Mouse (Mus musculus) right cerebral cortex, postnatal 10 days (tissue): ENCODE measurements around the gene H2-K1.
A peak's percentile ranks its signal among the peaks of the same experiment; 100 is the strongest.

ENCODE experiments used
- DNase-seq, 2 experiments: peaks; one replicate each; pipeline ENCODE4 v3.0.0; 2021; ENCODE audit warnings: low spot score in 2 of 2

Gene H2-K1

DNA sequence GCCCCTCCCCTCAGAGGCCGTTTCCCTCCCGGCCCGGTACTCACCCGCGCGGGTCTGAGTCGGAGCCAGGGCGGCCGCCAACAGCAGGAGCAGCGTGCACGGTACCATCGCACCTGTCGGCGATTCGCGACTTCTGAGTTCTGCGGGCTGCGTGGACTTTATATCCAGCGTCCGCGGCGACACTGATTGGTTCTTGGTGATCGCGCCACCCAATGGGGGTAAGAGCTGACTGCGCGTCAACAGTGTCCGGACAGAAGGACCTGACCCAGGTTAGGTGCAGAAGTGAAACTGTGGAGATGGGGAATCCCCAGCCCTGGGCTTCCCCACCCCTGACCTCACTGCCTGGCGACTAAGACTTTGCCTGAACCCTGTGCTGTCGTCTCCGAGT lies at the start of gene H2-K1:
Gene H2-K1 (minus strand): TSS at position 198 of the 388 bp plus-strand sequence.
- peak; percentile 80 to 82 for DNase-seq

DNA sequence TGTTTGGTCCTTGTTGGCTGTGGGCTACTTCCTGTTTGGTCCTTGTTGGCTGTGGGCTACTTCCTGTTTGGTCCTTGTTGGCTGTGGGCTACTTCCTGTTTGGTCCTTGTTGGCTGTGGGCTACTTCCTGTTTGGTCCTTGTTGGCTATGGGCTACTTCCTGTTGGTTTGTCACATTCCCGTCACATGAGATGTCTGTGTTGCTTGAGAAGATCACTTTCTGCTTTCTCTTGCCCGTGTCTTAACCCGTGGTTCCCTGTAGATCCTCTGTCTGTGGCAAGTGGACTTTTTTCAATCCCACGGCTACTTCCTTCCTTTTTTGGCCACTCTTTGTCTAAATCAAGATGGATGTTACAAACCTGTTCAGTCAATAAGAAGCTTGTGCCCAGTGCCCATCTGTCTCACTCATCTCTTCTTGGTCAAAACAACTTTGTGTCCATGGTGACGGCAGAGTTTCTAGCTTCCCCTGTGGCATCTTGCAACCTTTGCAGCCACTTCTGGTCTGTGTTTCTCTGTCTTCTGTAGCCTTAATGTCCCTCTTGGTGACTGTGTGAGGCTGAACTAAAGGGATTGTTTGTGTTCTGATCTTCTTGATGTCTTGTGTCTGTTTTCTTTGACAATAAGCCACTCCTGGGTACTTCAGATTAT lies 47.4 kb upstream of the H2-K1 start:
- DNase-seq: no peak

- DNase-seq: no peak
Measured at GRCm38 (mm10) chr17:34045941-34046340, 45.8 kb upstream of the H2-K1 start.

GRCm38 (mm10) chr17:34039562-34040450 lies 39.7 kb upstream of the H2-K1 start:
- DNase-seq: peak; percentile 52 to 63

DNA sequence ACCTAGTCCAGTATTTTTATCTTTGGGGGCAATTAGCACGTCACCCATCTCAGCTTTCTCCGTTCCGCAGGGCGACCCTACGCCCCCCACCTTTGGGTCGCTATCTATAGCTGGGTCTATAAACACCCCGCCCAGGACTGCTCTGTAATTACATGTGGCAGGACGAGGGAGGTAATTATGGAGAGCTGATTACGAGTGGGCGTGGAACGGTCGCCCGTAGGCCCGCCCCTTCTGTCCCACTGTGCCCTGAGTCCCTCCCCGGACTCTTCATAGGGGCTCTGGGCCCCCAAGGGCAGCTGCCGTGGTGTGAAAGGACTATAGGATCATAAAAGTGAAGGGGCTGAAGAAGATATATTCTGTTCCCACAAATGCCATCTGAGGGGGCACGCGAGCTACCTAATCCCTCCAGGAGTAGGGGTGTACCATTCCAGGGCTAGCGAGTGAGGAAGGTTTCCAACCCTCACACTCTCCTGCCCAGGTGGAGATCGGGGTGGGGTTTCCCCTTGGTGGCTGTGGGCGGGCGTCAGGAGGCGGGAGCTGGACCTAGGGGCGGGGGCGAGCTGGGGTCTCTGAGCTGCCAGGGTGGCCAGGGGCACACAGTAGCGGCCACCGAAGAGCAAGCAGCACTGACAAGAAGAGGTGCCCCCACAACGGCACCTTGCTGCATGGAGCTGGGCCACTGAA lies 38.9 kb upstream of the H2-K1 start, which contains the start of gene Col11a2:
Gene Col11a2 (plus strand): TSS at position 560 of the 684 bp plus-strand sequence.
- DNase-seq: peak; percentile 45 to 46

- DNase-seq: peak; percentile 85 to 86
Measured at GRCm38 (mm10) chr17:34038440-34038839, 38.3 kb upstream of the H2-K1 start.

DNA sequence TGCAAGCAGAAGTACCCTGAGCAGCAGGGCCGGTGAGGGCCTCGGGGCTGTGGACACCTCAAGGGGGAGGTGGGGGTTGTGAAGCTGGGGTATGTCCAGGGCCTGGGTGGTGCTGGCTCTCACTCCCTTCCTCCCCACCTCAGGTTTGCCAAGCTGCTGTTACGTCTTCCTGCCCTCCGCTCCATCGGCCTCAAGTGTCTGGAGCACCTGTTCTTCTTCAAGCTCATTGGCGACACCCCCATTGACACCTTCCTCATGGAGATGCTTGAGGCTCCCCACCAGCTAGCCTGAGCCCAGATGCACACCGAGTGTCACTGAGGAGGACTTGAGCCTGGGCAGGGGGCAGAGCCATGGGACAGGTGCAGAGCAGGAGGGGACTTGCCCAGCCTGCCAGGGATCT lies 37.1 kb upstream of the H2-K1 start:
- DNase-seq: peak in 1 of 2 experiments; percentile 39

DNA sequence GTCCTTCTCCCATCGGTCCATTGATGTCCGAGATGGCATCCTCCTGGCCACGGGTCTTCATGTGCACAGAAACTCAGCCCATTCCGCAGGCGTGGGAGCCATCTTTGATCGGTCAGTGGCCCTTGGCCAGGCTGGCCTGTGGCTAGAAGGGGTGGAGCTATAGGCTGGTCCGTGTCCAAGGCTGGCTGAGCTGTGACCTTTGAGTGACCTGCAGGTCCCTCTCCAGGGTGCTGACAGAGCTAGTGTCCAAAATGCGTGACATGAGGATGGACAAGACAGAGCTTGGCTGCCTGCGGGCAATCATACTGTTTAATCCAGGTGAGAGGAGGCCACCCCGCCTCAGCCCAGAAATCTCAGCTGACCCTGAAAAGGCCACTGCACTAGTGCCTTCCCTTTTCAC lies 36.5 kb upstream of the H2-K1 start:
- DNase-seq: peak in 1 of 2 experiments; percentile 42

- DNase-seq: no peak
Measured at GRCm38 (mm10) chr17:34035517-34035916, 35.4 kb upstream of the H2-K1 start.

DNA sequence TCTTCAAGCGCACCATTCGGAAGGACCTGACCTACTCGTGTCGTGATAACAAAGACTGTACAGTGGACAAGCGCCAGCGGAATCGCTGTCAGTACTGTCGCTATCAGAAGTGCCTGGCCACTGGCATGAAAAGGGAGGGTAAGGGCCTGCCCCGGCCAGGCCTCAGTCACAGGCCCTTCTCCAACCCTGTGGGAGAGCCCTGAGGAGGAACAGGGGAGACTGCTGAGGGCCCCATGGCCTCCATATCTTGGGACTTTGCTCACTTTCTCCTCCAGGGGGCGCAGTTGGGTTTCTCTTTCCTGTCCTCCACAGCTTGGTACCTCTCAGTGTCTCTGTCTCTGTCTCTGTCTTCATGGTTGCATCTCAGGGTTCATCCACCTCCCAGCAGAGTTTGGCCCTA lies 33.9 kb upstream of the H2-K1 start:
- peak; percentile 60 to 72 for DNase-seq

- peak; percentile 26 to 48 for DNase-seq
Measured at GRCm38 (mm10) chr17:34033441-34033840, 33.3 kb upstream of the H2-K1 start.

DNA sequence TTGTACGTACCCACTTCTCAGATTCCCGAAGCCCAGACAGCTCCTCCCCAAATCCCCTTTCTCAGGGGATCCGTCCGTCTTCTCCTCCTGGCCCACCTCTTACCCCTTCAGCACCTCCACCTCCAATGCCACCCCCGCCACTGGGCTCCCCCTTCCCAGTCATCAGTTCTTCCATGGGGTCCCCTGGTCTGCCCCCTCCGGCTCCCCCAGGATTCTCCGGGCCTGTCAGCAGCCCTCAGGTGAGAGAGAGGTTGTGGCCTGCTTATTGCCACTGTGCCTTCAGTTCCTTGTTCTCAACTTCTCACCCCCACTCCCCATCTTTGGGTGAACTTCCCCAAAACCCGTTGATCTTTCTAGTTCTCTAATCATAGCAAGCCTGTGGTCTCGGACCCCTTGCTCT lies 32.7 kb upstream of the H2-K1 start:
- peak; percentile 49 to 57 for DNase-seq

GRCm38 (mm10) chr17:34032174-34032632 lies 32.1 kb upstream of the H2-K1 start:
- DNase-seq: no peak

DNA sequence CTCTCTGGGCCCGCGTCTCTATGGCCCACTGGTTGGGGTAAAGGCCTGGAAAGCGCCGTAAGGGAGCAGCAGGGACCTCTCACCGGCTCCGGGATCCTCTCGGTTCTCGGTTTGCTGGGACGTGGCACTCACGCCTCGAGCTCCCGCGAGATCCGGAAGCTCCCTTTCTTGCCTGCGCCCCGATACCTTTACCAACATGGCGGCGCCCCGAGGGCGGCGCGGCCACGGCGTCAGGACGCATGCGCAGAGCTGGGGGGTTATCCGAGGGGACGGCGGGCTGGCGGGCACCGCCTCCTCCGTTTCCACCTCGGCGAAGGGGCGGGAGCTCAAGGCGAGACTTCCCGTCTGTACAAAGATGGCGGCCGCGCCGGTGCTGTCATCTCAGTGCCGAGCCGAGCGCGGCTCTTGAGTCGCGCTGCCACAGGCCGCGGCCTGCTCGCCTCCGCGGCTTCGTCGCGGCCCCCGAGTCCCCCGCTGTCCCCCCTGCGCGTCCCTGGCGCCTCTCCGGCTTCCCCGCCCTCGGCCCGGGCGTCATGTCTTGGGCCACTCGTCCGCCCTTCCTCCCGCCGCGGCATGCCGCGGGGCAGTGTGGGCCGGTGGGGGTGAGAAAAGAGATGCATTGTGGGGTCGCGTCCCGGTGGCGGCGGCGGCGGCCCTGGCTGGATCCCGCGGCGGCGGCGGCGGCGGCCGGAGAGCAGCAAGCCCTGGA lies 31.5 kb upstream of the H2-K1 start, which contains the start of the genes Slc39a7 and Rxrb:
Gene Slc39a7 (minus strand): TSS at position 218 of the 709 bp plus-strand sequence.
Gene Rxrb (plus strand): TSS at position 348 of the 709 bp plus-strand sequence.
- DNase-seq: peak; percentile 98 to 99

DNA sequence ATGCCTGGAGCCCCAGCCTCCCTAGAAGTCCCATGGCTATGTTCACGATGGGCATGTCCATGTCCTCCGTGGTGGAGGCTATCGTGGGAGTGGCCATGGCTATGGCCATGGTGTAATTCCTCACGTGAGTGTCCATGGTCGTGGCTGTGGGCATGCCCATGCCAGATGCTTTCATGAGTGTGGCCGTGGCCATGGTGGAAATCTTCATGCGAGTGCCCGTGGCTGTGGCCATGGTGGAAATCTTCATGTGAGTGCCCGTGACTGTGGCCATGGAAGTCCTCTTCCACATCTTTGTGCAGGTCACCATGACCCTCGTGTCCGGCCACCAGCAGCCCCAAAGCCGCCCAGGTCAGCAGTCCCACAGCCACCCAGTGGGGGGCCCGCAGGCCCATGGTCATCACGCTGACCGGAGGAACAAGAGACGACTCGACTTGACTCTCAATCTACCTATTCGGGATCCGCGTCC lies 30.7 kb upstream of the H2-K1 start:
- peak; percentile 55 to 69 for DNase-seq

- peak; percentile 30 to 42 for DNase-seq
Measured at GRCm38 (mm10) chr17:34029890-34030595, 29.9 kb upstream of the H2-K1 start.

DNA sequence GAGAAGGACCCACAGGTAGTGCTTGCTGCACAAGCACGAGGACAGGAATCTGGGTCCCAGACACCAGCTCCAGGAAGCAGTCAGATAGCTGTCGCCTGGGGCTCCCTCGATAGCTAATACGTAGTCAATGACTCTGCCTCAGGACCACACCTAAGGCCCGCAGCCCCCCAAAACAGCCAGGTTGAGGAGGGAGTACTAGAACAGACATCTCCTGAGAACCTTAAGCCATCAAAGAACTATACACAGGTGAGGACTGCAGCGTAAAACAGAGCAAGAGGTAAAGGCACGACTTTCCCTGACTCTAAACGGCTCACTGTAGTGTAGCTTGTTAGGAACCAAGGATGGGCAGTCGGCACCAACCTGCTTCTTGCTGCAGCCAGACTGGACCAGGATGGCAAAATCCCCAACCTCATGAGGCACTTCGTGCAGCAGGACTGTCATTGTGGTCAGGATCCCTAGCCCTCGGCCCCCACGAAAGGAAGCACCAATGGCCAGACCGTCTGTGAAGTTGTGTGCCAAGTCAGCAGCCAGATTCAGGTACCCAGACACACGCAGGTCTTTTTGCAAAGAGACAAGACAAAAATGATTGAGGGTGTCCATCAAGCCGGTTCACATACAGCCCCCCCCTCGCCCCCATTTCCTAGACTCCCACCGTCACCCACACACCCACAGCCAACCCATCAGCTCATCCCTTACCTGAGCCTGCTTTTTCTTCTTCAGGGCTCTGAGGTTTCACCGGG lies 29.2 kb upstream of the H2-K1 start:
- peak; percentile 28 to 42 for DNase-seq

DNA sequence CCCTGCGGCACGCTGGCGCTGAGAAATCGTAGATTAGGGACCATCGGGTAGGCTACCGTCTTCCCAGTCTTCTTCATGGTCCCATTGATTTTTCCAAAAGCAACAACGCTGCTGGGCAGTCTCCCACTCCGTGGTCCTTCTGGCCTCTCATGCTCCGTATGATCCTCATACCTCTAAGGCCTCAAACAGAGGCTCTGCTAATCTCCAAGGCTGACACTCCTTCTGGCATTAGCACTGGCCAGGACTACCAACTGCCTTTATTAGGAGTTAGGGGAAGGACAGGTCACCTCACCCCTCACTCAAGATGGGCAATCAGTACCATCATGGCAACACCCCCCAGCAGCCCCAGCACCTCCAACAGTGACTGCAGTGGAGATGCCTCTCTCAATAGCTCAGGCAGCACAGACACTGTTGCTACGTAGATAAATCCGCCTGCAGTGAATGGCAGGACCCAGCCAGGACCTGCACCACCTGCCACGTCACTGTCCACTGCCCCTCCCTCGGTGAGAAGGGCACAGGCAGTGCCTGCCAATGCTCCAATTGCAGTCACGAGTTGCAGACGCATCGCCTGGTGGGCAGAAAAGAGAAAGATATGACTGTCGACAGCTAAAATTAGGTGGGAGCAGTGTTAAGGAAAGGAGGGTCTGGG lies 28.5 kb upstream of the H2-K1 start:
- peak; percentile 31 to 54 for DNase-seq

DNA sequence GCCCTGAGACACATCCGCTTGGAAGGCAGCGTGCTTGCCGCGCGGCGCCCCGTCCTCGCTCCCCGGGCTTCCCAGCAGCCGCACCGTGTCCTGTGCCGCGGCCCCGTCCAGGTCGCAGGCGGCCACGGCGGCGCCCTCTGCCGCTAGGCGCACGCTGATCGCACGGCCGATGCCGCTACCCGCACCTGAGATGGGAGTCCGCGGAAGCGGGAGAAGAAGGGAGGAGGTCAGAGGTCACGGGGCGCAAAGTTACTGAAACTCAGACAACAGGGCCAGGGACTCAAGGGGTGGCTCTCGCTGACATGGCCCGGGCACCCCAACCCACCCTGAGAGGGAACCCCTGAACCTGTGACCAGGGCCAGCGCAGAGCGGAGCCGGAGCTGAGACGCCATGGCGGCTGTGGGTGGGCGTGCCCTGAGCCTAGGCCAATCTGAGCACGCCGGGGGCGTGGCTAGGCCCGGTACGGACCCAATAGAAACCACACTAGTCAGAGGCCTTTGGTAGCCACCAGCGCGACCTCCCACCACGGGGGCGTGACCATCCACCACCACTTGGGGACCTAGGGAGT lies 27.6 kb upstream of the H2-K1 start, which contains the start of gene H2-Ke6:
Gene H2-Ke6 (minus strand): TSS at position 405 of the 568 bp plus-strand sequence.
- DNase-seq: peak; percentile 95 to 97
